Mouse (Mus musculus) intestine, embryonic 16.5 days (tissue): ENCODE results near the gene Cbs. TPM values are rescaled to one million over a fixed set of nuclear protein-coding genes. Genes with fewer than 3 reads are reported as not detected.

ENCODE experiments used
- ATAC-seq: fragments of 200-750 bp; cut with Nextera tagmentation; 2 replicates; pipeline ENCODE4 v1.8.0; 2017; ENCODE audit warnings: moderate TSS enrichment, moderate library complexity
- H3K27ac ChIP-seq: fragments of 300-500 bp; sonication (generic); 2 replicates; pipeline ENCODE4 v1.5.1; 2014; ENCODE audit warnings: mild to moderate bottlenecking, low read length
- H3K27me3 ChIP-seq: fragments of 300-500 bp; sonication (generic); replicated peaks from 2 replicates; pipeline ENCODE4 v1.6.1; 2014; ENCODE audit warnings: low read length, control low read depth, mixed read lengths; ENCODE audit not compliant: control insufficient read depth, insufficient read depth
- H3K36me3 ChIP-seq: fragments of 300-500 bp; sonication (generic); 2 replicates; pipeline ENCODE4 v1.6.1; 2014; ENCODE audit warnings: low read length, control low read depth; ENCODE audit not compliant: control insufficient read depth, insufficient read depth
- H3K4me1 ChIP-seq: fragments of 300-500 bp; sonication (generic); 2 replicates; pipeline ENCODE4 v1.6.1; 2014; ENCODE audit warnings: low read length, control low read depth, mixed read lengths; ENCODE audit not compliant: control insufficient read depth, insufficient read depth
- H3K4me2 ChIP-seq: fragments of 300-500 bp; sonication (generic); 2 replicates; pipeline ENCODE4 v1.6.1; 2014; ENCODE audit warnings: low read depth, low read length, control low read depth
- H3K4me3 ChIP-seq: fragments of 300-500 bp; sonication (generic); 2 replicates; pipeline ENCODE4 v1.5.1; 2014; ENCODE audit warnings: mild to moderate bottlenecking, low read length
- H3K9ac ChIP-seq: fragments of 300-500 bp; sonication (generic); 2 replicates; pipeline ENCODE4 v1.6.1; 2014; ENCODE audit warnings: low read depth, low read length
- H3K9me3 ChIP-seq: fragments of 300-500 bp; sonication (generic); 2 replicates; pipeline ENCODE4 v1.6.1; 2016; ENCODE audit warnings: low read length, control low read depth; ENCODE audit not compliant: control insufficient read depth
- WGBS: fragments of 180-500 bp; shearing (Covaris S2); extraction: QIAGEN DNeasy Blood & Tissue Kit; methylation state at CpG from one replicate; pipeline ENCODE4 v1.1.7; 2014; 5-methylcytosine and 5-hydroxymethylcytosine counted together
- microRNA-seq: library from miRNA; unstranded; fragments of <30 nt; microRNA quantifications from one replicate; pipeline ENCODE4, GENCODE M21; 2016
- polyA plus RNA-seq: library from polyadenylated mRNA; unstranded; fragments of >200 nt; fragmentation: Nextera tagmentation; extraction: Ambion mirVana; gene quantifications from 2 replicates; pipeline ENCODE4 v1.2.1, GENCODE M21; 2015

Cbs gene
- polyA plus RNA-seq, 1 experiment from 2014 or later: 12.2 TPM

DNA sequence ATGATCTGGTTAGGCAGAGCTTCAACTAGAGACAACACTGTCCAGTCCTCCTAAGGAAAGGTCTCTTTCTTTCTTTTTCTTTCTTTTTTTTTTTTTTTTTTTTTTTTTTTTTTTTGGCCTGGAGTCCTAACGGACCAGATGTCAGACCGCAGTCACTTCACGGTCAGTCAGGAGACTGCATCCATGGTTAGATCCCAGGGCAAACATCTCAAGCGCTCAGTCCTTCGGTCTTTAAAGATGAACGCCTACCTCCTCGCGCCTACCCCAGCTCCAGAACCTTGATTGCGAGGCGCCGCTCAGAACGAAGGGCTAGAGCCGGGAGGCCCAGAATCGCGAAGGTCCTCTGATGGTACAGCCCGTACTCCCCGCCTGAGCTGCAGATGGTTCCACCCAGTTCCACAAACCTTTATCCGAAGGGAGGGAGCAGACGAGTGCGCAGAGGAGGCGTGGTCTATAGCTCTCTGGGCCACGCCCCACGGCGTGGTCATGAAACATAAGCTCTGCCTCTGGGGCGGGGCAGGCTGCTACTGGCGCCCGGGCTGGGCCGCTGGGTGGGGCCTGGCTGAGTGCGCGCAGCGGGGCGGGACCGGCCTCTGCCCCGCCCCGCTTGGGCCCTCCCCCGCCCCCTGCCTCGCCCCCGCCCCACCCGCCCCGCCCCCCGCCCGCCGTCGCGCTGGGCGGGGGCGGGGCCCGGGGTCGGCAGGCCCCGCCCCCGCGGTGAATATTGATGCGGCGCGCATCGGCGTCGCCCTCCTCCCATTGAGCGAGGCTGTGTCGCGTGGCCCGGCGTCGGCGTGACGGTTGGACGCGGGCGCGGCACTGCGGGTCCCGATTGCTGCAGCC lies 72.8 kb downstream of the Cbs start, which contains the start of gene Pknox1:
TSS of gene Pknox1 (plus strand) at position 720 of the 843 bp plus-strand sequence.
- 0% methylated on average over 67 of the region's 72 CpGs for WGBS
- H3K4me2 ChIP-seq: peak within 1 kb of the TSS; percentile 81
- no peaks in the 10 kb centered on the region for H3K36me3 ChIP-seq
- H3K27ac ChIP-seq: peak within 1 kb of the TSS; percentile 97
- no peaks in the 10 kb centered on the region for H3K27me3 ChIP-seq
- H3K9me3 ChIP-seq: no peaks in the 10 kb centered on the region
- peak; percentile 94 for ATAC-seq
- peak within 1 kb of the TSS; percentile 78 for H3K4me3 ChIP-seq
- peaks cover 34% of the 10 kb centered on the region for H3K4me1 ChIP-seq
- H3K9ac ChIP-seq: peak within 1 kb of the TSS; percentile 95

GRCm38 (mm10) chr17:31563632-31564014 lies 73.4 kb downstream of the Cbs start:
- 12% methylated on average over 12 of the region's 12 CpGs for WGBS
- H3K4me2 ChIP-seq: peak overlapping the region; percentile 81
- peak overlapping the region; percentile 86 for H3K27ac ChIP-seq
- H3K9ac ChIP-seq: peak overlapping the region; percentile 76
- 0 out of 2 replicates have a peak, but pooled peaks have one; percentile 0 for ATAC-seq
- H3K27me3 ChIP-seq: no peaks in the 10 kb centered on the region
- peaks cover 29% of the 10 kb centered on the region for H3K4me1 ChIP-seq
- H3K4me3 ChIP-seq: peak overlapping the region; percentile 51
- no peaks in the 10 kb centered on the region for H3K9me3 ChIP-seq
- H3K36me3 ChIP-seq: no peaks in the 10 kb centered on the region

- H3K4me1 ChIP-seq: peaks cover 21% of the 10 kb centered on the region
- WGBS: 88% methylated on average over 11 of the region's 11 CpGs
- H3K36me3 ChIP-seq: no peaks in the 10 kb centered on the region
- no peak overlapping the region for H3K27ac ChIP-seq
- H3K4me3 ChIP-seq: no peak overlapping the region
- H3K4me2 ChIP-seq: no peak overlapping the region
- H3K9ac ChIP-seq: no peak overlapping the region
- H3K27me3 ChIP-seq: no peaks in the 10 kb centered on the region
- ATAC-seq: no peak
- H3K9me3 ChIP-seq: no peaks in the 10 kb centered on the region
These were observed 77.8 kb downstream of the Cbs start for GRCm38 (mm10) chr17:31559021-31559789.

Small RNAs within 50 kb of the gene (microRNA-seq; reads per million reads assigned to microRNA genes)
- not detected for gene Gm24970

Other genes with a start within 250 kb of the Cbs start
- 39.5 and 42.3 TPM in 2 replicates for gene Wdr4, start 117.3 kb downstream of the Cbs start, polyA plus RNA-seq
- 467 and 488 TPM in 2 replicates for gene Ndufv3, start 117.1 kb downstream of the Cbs start, polyA plus RNA-seq
- 25.7 and 27.4 TPM in 2 replicates for gene Pknox1, start 72.5 kb downstream of the Cbs start, polyA plus RNA-seq
- 238 and 263 TPM in 2 replicates for gene U2af1, start 21.7 kb upstream of the Cbs start, polyA plus RNA-seq
- 0.31 and 0.39 TPM in 2 replicates for gene Cryaa, start 40.6 kb upstream of the Cbs start, polyA plus RNA-seq
- gene Sik1, start 218.6 kb upstream of the Cbs start, polyA plus RNA-seq: 5.7 and 5.8 TPM in 2 replicates